Mouse (Mus musculus): ENCODE results near the gene Stip1.

Gene Stip1

GRCm38 (mm10) chr19:7012426-7012825 is 27.3 kb downstream of the Stip1 start:
- no peak for DNase-seq

- no peak for DNase-seq
These were observed 32.7 kb downstream of the Stip1 start for GRCm38 (mm10) chr19:7006892-7007593.

GRCm38 (mm10) chr19:6999360-7000063 is 40.3 kb downstream of the Stip1 start:
- DNase-seq, result no peak

- no peak for DNase-seq
These were observed 42.0 kb downstream of the Stip1 start for GRCm38 (mm10) chr19:6997721-6998290.

- peak; percentile 84 for DNase-seq
These were observed 43.8 kb downstream of the Stip1 start, which contains the start of the genes Nudt22 and Trpt1 for GRCm38 (mm10) chr19:6996006-6996405. Gene Nudt22 (minus strand): TSS chr19:6996117. Gene Trpt1 (plus strand): TSS chr19:6996131.

GRCm38 (mm10) chr19:6995255-6995991 is 44.3 kb downstream of the Stip1 start:
- no peak for DNase-seq

- no peak for DNase-seq
These were observed 45.3 kb downstream of the Stip1 start for GRCm38 (mm10) chr19:6994489-6994888.

- no peak for DNase-seq
These were observed 45.8 kb downstream of the Stip1 start for GRCm38 (mm10) chr19:6994002-6994401.

- DNase-seq, result peak; percentile 33
These were observed 46.6 kb downstream of the Stip1 start for GRCm38 (mm10) chr19:6993011-6993770.

- peak; percentile 93 for DNase-seq
These were observed 47.5 kb downstream of the Stip1 start, which contains the start of gene Dnajc4 for GRCm38 (mm10) chr19:6992011-6992858. Gene Dnajc4 (minus strand): TSS chr19:6992572.

GRCm38 (mm10) chr19:6991166-6991565 is 48.6 kb downstream of the Stip1 start:
- peak; percentile 25 for DNase-seq

GRCm38 (mm10) chr19:6990712-6991111 is 49.1 kb downstream of the Stip1 start:
- DNase-seq, result peak; percentile 16

- DNase-seq, result peak; percentile 26
These were observed 50.5 kb downstream of the Stip1 start for GRCm38 (mm10) chr19:6989251-6989650.

GRCm38 (mm10) chr19:6987904-6988285 is 51.9 kb downstream of the Stip1 start:
- DNase-seq, result no peak

- peak; percentile 72 for DNase-seq
These were observed 52.5 kb downstream of the Stip1 start, which contains the start of gene Vegfb for GRCm38 (mm10) chr19:6987061-6987903. Gene Vegfb (minus strand): TSS chr19:6987651.

- no peak for DNase-seq
These were observed 53.6 kb downstream of the Stip1 start for GRCm38 (mm10) chr19:6985951-6986708.

GRCm38 (mm10) chr19:6985300-6985699 is 54.5 kb downstream of the Stip1 start:
- DNase-seq, result peak; percentile 35

- DNase-seq, result no peak
These were observed 56.1 kb downstream of the Stip1 start for GRCm38 (mm10) chr19:6983621-6984020.

GRCm38 (mm10) chr19:6981465-6981864 is 58.3 kb downstream of the Stip1 start:
- DNase-seq, result no peak

Measured in cerebellum, adult 8-10 months (tissue).